Mouse (Mus musculus) MEL (cell line): Measurements from ENCODE around the gene Pinlyp.

Experiments used
- CTCF ChIP-seq, 3 experiments: IDR thresholded peaks in 2 of 3; conservative IDR thresholded peaks in 1 of 3; 2 replicates each; pipeline ENCODE4 v1.5.1; 2011 to 2012; ENCODE audit warnings: low read length in 3 of 3, low read depth in 2 of 3, mild to moderate bottlenecking in 2 of 3, improper control_type of control experiment in 1 of 3, inconsistent platforms in 1 of 3, mixed read lengths in 1 of 3, moderate library complexity in 1 of 3; ENCODE audit not compliant: control insufficient read depth in 1 of 3, insufficient read depth in 1 of 3, poor library complexity in 1 of 3, severe bottlenecking in 1 of 3
- ELF1 ChIP-seq: IDR thresholded peaks from 2 replicates; pipeline ENCODE4 v1.6.1; 2014; ENCODE audit warnings: low read depth, mild to moderate bottlenecking, inconsistent platforms, low read length, improper control_type of control experiment, moderate library complexity
- NRF1 ChIP-seq: IDR thresholded peaks from 2 replicates; pipeline ENCODE4 v1.6.1; 2014; ENCODE audit warnings: low read depth, mild to moderate bottlenecking, inconsistent platforms, low read length, improper control_type of control experiment, moderate library complexity; ENCODE audit not compliant: poor library complexity, insufficient read depth, severe bottlenecking

GRCm38 (mm10) chr7:24522805-24523204 is 23.1 kb downstream of the Pinlyp start:
- no peak for TF ChIP-seq CTCF (IDR thresholded peaks at IDR 0.05 in 2 of 3, conservative IDR thresholded peaks at IDR 0.05 in 1 of 3; ENCODE audit: control insufficient read depth in 1 of 3, insufficient read depth in 1 of 3, low read depth in 2 of 3, low read length in 3 of 3, poor library complexity in 1 of 3, severe bottlenecking in 1 of 3)
- TF ChIP-seq NRF1: no peak
- TF ChIP-seq ELF1: no peak
